Mouse (Mus musculus) regulatory T cell (primary cell): Measurements from ENCODE around the gene Fmo3.

Source experiments
- in situ Hi-C: fragments of 300-600 bp; cut with MboI, MseI; formaldehyde crosslinking; loops from one replicate; pipeline ENCODE4 v1.15.1; 2025; ENCODE audit warnings: high pct_unique_total_duplicates

Gene Fmo3

GRCm38 (mm10) chr1:162931310-162931875 is 52.9 kb downstream of the Fmo3 start:
- in situ Hi-C loops = no loop called here

DNA sequence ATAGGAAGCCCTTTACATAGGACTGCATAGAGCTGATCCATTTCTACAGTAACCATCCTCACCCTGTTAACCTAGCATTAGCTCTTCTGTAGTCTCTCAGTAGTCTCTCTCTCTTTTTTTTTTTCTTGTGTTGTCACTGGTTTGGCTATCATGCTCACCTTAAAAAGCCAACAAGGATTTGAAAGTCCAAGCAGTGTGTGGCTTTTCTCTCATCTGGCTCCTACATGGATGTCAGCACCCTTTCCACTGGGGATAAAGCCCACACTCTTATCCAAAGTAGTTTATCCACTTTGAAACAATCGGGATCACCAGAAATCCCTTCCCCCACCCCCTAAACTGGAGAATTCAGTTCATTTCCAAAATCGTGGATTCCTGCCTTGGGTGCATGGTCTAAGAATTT is 53.7 kb downstream of the Fmo3 start:
- in situ Hi-C loops = no loop called here

DNA sequence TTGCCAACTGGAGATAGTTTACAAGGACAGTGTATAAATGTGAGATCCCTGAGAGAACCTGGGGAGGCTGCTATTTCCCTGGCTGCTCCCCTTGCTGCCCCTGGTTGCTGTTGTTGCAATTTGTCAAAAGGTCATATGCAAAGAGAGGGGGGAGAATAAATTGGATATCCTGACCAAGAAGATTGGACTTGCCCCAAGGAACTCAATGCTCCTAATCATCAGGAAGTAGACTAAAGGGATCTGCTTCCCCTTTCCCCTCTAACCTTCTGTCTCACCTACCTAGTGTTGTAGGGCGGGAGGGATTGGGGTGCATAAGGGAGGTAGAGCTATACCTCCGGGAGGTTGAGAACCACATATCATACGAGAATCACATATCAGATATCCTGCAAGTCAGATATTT is 55.2 kb downstream of the Fmo3 start:
- in situ Hi-C loops = no loop called here

- in situ Hi-C loops = no loop called here
Observed at GRCm38 (mm10) chr1:162925121-162925520, 59.2 kb downstream of the Fmo3 start.

GRCm38 (mm10) chr1:162916661-162917060 is 67.7 kb downstream of the Fmo3 start:
- in situ Hi-C loops = no loop called here

- in situ Hi-C loops = no loop called here
Observed at GRCm38 (mm10) chr1:162914932-162915556, 69.3 kb downstream of the Fmo3 start.

DNA sequence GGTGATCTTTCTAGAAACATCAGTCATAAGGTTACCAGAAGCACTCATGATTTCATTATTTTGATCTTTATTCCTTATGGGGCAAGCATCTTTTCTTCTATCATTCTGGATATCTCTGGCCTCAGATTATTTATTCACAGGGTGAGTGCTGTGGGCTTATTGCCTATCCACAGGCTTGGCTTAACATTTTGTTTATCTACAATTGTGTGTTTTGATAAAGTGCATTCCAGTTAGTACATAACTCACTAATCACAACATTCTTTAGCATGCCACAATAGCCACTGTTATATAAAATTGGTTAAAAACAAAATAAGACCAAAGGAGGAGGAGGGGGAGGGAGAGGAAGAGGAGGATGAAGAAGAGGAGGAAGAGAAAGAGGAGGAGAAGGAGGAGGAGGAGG is 72.2 kb downstream of the Fmo3 start:
- in situ Hi-C loops = no loop called here
